Mouse (Mus musculus) limb, embryonic 13.5 days (tissue): ENCODE measurements around the gene St6galnac4. TPM values are rescaled to one million over a fixed set of nuclear protein-coding genes. Genes with fewer than 3 reads are reported as not detected.

Experiments used
- ATAC-seq: fragments of 200-750 bp; cut with Nextera tagmentation; 2 replicates; pipeline ENCODE4 v1.8.0; 2017; ENCODE audit warnings: low read depth, moderate number of reproducible peaks, moderate TSS enrichment; ENCODE audit not compliant: low FRiP score
- H3K27ac ChIP-seq: fragments of 300-500 bp; sonication (generic); 2 replicates; pipeline ENCODE4 v1.5.1; 2015; ENCODE audit warnings: inconsistent platforms, mild to moderate bottlenecking, moderate library complexity
- H3K27me3 ChIP-seq: fragments of 300-500 bp; sonication (generic); 2 replicates; pipeline ENCODE4 v1.6.1; 2015; ENCODE audit warnings: mild to moderate bottlenecking, inconsistent platforms
- H3K36me3 ChIP-seq: fragments of 300-500 bp; sonication (generic); 2 replicates; pipeline ENCODE4 v1.6.1; 2015; ENCODE audit warnings: inconsistent platforms, mild to moderate bottlenecking, moderate library complexity
- H3K4me1 ChIP-seq: fragments of 300-500 bp; sonication (generic); 2 replicates; pipeline ENCODE4 v1.6.1; 2015; ENCODE audit warnings: inconsistent platforms
- H3K4me2 ChIP-seq: fragments of 300-500 bp; sonication (generic); replicated peaks from 2 replicates; pipeline ENCODE4 v1.6.1; 2015; ENCODE audit warnings: inconsistent platforms, mild to moderate bottlenecking, moderate library complexity
- H3K4me3 ChIP-seq: fragments of 300-500 bp; sonication (generic); 2 replicates; pipeline ENCODE4 v1.5.1; 2015; ENCODE audit warnings: moderate library complexity, mild to moderate bottlenecking, inconsistent platforms
- H3K9ac ChIP-seq: fragments of 300-500 bp; sonication (generic); 2 replicates; pipeline ENCODE4 v1.6.1; 2015; ENCODE audit warnings: mild to moderate bottlenecking, inconsistent platforms
- H3K9me3 ChIP-seq: fragments of 300-500 bp; sonication (generic); 2 replicates; pipeline ENCODE4 v1.6.1; 2016; ENCODE audit warnings: inconsistent platforms
- WGBS: fragments of 180-500 bp; shearing (Covaris S2); methylation state at CpG from one replicate; pipeline ENCODE4 v1.1.7; 2015; 5-methylcytosine and 5-hydroxymethylcytosine counted together
- polyA plus RNA-seq: library from polyadenylated mRNA; unstranded; fragments of >200 nt; fragmentation: Nextera tagmentation; extraction: Ambion mirVana; gene quantifications from 2 replicates; pipeline ENCODE4 v1.2.1, GENCODE M21; 2015

Gene St6galnac4
- polyA plus RNA-seq, 1 experiment from 2014 or later: 39.5 TPM

GRCm38 (mm10) chr2:32631737-32632394 lies 45.0 kb downstream of the St6galnac4 start:
- Histone ChIP-seq H3K4me3 (no peak overlapping the region), H3K9me3 (no peaks in the 10 kb centered on the region), H3K4me1 (peaks cover 28% of the 10 kb centered on the region), H3K36me3 (no peaks in the 10 kb centered on the region), H3K27me3 (no peaks in the 10 kb centered on the region), H3K27ac (peak overlapping the region; percentile 15; the same call in 1 of the 2 replicates), H3K4me2 (no peak overlapping the region), H3K9ac (no peak overlapping the region)
- ATAC-seq: 0 out of 2 replicates have a peak, but pooled peaks have one; percentile 39
- WGBS: 56% methylated on average over 7 of the region's 7 CpGs

GRCm38 (mm10) chr2:32633660-32634059 lies 46.8 kb downstream of the St6galnac4 start:
- Histone ChIP-seq H3K27me3 (no peaks in the 10 kb centered on the region), H3K27ac (peak overlapping the region; percentile 45; the same call in 1 of the 2 replicates), H3K4me1 (peaks cover 21% of the 10 kb centered on the region), H3K36me3 (no peaks in the 10 kb centered on the region), H3K4me2 (no peak overlapping the region), H3K9me3 (no peaks in the 10 kb centered on the region), H3K4me3 (no peak overlapping the region), H3K9ac (no peak overlapping the region)
- no peak for ATAC-seq
- 68% methylated on average over 5 of the region's 5 CpGs for WGBS

GRCm38 (mm10) chr2:32634277-32635105 lies 47.6 kb downstream of the St6galnac4 start:
- Histone ChIP-seq H3K4me2 (no peak overlapping the region), H3K9me3 (no peaks in the 10 kb centered on the region), H3K27ac (no peak overlapping the region), H3K27me3 (no peaks in the 10 kb centered on the region), H3K9ac (no peak overlapping the region), H3K4me1 (peaks cover 13% of the 10 kb centered on the region), H3K36me3 (no peaks in the 10 kb centered on the region), H3K4me3 (no peak overlapping the region)
- no peak for ATAC-seq
- WGBS: 87% methylated on average over 10 of the region's 10 CpGs

- Histone ChIP-seq H3K27ac (peak overlapping the region; percentile 61; the same call in 1 of the 2 replicates), H3K4me3 (no peak overlapping the region), H3K9ac (no peak overlapping the region), H3K4me2 (no peak overlapping the region), H3K27me3 (no peaks in the 10 kb centered on the region), H3K36me3 (no peaks in the 10 kb centered on the region), H3K4me1 (peaks cover 10% of the 10 kb centered on the region), H3K9me3 (no peaks in the 10 kb centered on the region)
- ATAC-seq: no peak
- 74% methylated on average over 7 of the region's 7 CpGs for whole genome bisulfite sequencing
Observed at GRCm38 (mm10) chr2:32636617-32637016, 49.7 kb downstream of the St6galnac4 start.

- Histone ChIP-seq H3K4me3 (no peak overlapping the region), H3K27ac (peak overlapping the region; percentile 74), H3K27me3 (no peaks in the 10 kb centered on the region), H3K36me3 (no peaks in the 10 kb centered on the region), H3K4me2 (peak overlapping the region; percentile 21; the same call in 1 of the 2 replicates), H3K9ac (peak overlapping the region; percentile 48), H3K4me1 (peaks cover 16% of the 10 kb centered on the region), H3K9me3 (no peaks in the 10 kb centered on the region)
- whole genome bisulfite sequencing: 21% methylated on average over 11 of the region's 11 CpGs
- ATAC-seq: no peak
Observed at GRCm38 (mm10) chr2:32637778-32638281, 50.9 kb downstream of the St6galnac4 start.

DNA sequence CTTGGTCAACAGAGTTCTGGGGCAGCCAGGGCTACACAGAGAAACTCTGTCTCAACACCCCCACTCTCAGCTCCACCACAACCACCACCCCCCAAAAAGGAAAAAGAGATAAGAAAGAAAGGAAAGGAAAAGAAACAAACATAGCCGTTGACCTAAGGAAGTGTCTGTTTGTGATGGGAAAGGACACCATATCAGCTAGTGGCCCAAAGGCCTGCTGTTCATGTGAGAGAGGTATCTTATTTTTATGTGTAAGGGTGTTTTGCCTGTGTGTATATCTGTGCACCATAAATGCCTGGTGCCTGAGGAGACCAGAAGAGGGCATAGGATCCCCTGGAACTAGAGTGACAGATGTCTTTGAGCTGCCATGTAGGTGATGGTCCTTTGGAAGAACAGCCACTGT lies 52.7 kb downstream of the St6galnac4 start:
- no peak overlapping the region for H3K4me2 ChIP-seq
- WGBS: 96% methylated on average over 1 of the region's 1 CpGs
- H3K9ac ChIP-seq: no peak overlapping the region
- H3K9me3 ChIP-seq: no peaks in the 10 kb centered on the region
- H3K27me3 ChIP-seq: no peaks in the 10 kb centered on the region
- no peak overlapping the region for H3K27ac ChIP-seq
- no peaks in the 10 kb centered on the region for H3K36me3 ChIP-seq
- ATAC-seq: no peak
- H3K4me3 ChIP-seq: no peak overlapping the region
- peaks cover 20% of the 10 kb centered on the region for H3K4me1 ChIP-seq

- no peak overlapping the region; the same call in 1 of the 2 replicates for H3K9ac ChIP-seq
- H3K4me2 ChIP-seq: no peak overlapping the region
- H3K27me3 ChIP-seq: no peaks in the 10 kb centered on the region
- no peaks in the 10 kb centered on the region for H3K36me3 ChIP-seq
- H3K4me3 ChIP-seq: no peak overlapping the region
- H3K27ac ChIP-seq: no peak overlapping the region
- 56% methylated on average over 6 of the region's 6 CpGs for WGBS
- ATAC-seq: no peak
- peaks cover 28% of the 10 kb centered on the region for H3K4me1 ChIP-seq
- no peaks in the 10 kb centered on the region for H3K9me3 ChIP-seq
Observed at GRCm38 (mm10) chr2:32640550-32641051, 53.7 kb downstream of the St6galnac4 start.

GRCm38 (mm10) chr2:32641810-32642209 lies 54.9 kb downstream of the St6galnac4 start:
- H3K4me2 ChIP-seq: no peak overlapping the region
- H3K9me3 ChIP-seq: no peaks in the 10 kb centered on the region
- ATAC-seq: no peak
- no peak overlapping the region for H3K27ac ChIP-seq
- H3K9ac ChIP-seq: no peak overlapping the region
- H3K4me3 ChIP-seq: no peak overlapping the region
- WGBS: 85% methylated on average over 5 of the region's 5 CpGs
- peaks cover 38% of the 10 kb centered on the region for H3K4me1 ChIP-seq
- no peaks in the 10 kb centered on the region for H3K27me3 ChIP-seq
- no peaks in the 10 kb centered on the region for H3K36me3 ChIP-seq

DNA sequence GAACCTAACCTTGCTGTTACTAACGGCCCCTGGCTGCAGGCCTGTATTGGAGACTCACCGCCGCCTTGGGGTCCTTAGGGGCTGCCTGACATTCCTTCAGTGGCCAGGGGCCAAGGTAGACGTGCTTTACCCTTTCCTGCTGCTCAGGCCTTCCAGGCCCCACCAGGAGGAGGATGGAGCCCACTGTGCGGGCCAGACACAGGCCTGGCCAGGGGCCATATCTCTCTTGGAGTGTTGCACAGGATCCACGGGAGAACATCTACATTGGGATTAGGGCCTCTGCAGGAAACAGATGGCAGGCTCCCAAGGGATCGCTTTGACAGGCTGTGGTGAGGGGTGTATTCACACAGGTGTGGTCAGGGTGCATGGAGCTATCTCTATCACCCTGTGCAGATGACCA lies 55.9 kb downstream of the St6galnac4 start:
- no peak overlapping the region for H3K27ac ChIP-seq
- H3K4me3 ChIP-seq: no peak overlapping the region
- no peak overlapping the region for H3K4me2 ChIP-seq
- WGBS: 53% methylated on average over 7 of the region's 7 CpGs
- no peak overlapping the region for H3K9ac ChIP-seq
- no peaks in the 10 kb centered on the region for H3K36me3 ChIP-seq
- H3K4me1 ChIP-seq: peaks cover 34% of the 10 kb centered on the region
- no peaks in the 10 kb centered on the region for H3K27me3 ChIP-seq
- no peak for ATAC-seq
- H3K9me3 ChIP-seq: no peaks in the 10 kb centered on the region

DNA sequence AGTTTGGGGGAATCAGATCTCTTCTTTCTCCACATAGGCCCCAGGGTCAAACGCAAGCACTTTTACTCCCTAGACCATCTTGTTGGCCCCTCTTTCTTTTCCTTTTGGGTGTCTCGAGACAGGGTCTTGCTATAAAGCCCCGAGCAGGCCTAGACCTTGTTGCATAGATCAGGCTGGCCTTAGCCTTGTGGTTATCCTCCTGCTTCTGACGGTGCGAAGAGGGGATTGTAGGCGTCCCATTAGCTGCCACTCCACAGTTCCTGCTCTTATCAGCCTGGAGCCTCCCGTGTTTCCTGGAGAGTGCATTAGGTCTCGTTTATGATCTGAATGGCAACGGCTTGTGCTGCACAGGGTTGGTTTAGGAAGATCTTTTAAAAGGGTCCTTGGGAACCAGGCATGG lies 57.2 kb downstream of the St6galnac4 start:
- Histone ChIP-seq H3K27me3 (no peaks in the 10 kb centered on the region), H3K36me3 (no peaks in the 10 kb centered on the region), H3K4me2 (no peak overlapping the region), H3K9me3 (no peaks in the 10 kb centered on the region), H3K27ac (no peak overlapping the region), H3K9ac (no peak overlapping the region), H3K4me3 (no peak overlapping the region), H3K4me1 (peaks cover 29% of the 10 kb centered on the region)
- no peak for ATAC-seq
- WGBS: 74% methylated on average over 9 of the region's 9 CpGs

DNA sequence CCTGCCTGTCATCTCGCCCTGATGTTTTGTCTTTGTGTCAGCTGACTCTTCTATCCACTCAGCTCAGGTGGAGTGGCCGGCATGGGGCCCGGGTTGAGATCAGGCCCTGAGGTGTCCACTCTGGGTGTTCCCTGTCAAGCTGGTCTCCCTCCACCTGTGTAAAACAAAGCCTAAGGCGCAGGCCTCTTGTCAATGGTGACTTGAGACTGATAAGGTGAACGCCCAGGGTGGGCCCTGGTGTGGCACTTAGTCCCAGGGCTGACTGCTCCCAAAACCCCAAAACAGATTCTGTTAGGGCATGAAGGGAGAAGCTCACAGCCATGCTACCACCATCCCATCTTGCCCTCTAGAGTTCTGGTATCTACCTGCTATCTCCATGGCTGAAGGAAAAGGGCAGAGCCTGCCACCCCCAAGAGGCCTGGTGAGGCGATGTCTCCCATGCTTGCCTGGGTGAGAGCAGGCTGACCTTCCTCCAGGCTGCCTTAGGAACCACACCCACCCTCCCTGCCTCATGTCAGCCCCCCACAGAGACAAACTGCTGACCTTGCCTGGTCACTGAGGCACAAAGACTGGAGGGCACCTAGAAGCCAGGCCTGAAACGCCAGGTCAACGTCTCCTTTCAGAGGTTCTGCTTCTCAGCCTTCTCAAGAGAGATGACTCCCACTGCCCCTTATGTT lies 58.0 kb downstream of the St6galnac4 start:
- 85% methylated on average over 8 of the region's 8 CpGs for WGBS
- no peak for ATAC-seq
- peaks cover 29% of the 10 kb centered on the region for H3K4me1 ChIP-seq
- no peak overlapping the region; the same call in 1 of the 2 replicates for H3K9ac ChIP-seq
- no peaks in the 10 kb centered on the region for H3K27me3 ChIP-seq
- H3K27ac ChIP-seq: no peak overlapping the region
- no peaks in the 10 kb centered on the region for H3K36me3 ChIP-seq
- no peaks in the 10 kb centered on the region for H3K9me3 ChIP-seq
- H3K4me2 ChIP-seq: no peak overlapping the region
- H3K4me3 ChIP-seq: no peak overlapping the region

GRCm38 (mm10) chr2:32645647-32646046 lies 58.8 kb downstream of the St6galnac4 start:
- 71% methylated on average over 3 of the region's 3 CpGs for WGBS
- Histone ChIP-seq H3K4me1 (peaks cover 29% of the 10 kb centered on the region), H3K4me3 (no peak overlapping the region), H3K27ac (no peak overlapping the region), H3K36me3 (no peaks in the 10 kb centered on the region), H3K9me3 (no peaks in the 10 kb centered on the region), H3K9ac (no peak overlapping the region), H3K4me2 (no peak overlapping the region), H3K27me3 (no peaks in the 10 kb centered on the region)
- no peak for ATAC-seq
